Comparison of ENCODE assay signal across 15 mouse cellular contexts in genomic region chr12:79050545-79051212, GRCm38 (mm10). TPM values are rescaled to one million over a fixed set of nuclear protein-coding genes. Genes with fewer than 3 reads are reported as not detected.
DNase-seq lines count a peak whose midpoint lies in the region; ATAC-seq and TF ChIP-seq lines count a peak whose summit lies in the region.
"Had no signal": no experiment of that assay in that cellular context is flagged by ENCODE, and none has a peak within 500 bp of the region (broad histone marks: within the 10 kb centered on the region; RNA-seq: fewer than 3 reads in every experiment).

No protein-coding gene starts in this region.

- no peak for TF ChIP-seq POLR2A in kidney, adult 2 months (IDR thresholded peaks at IDR 0.05; ENCODE audit: low read depth, low read length)
- TF ChIP-seq POLR2A in MEL (IDR thresholded peaks at IDR 0.05; ENCODE audit: control insufficient read depth in 1 of 2, insufficient read depth in 1 of 2, low read depth in 1 of 2, low read length in 2 of 2, poor library complexity in 1 of 2), result no peak

- no peak for TF ChIP-seq RAD21 in MEL (IDR thresholded peaks at IDR 0.05; ENCODE audit: low read depth, low read length)

- no peak overlapping the region for H3K9ac ChIP-seq in MEL (ENCODE audit: control insufficient read depth, low read depth, low read length, poor library complexity, severe bottlenecking)
- H3K9ac ChIP-seq in forebrain, embryonic 15.5 days (replicated peaks), result no peak overlapping the region
- H3K9ac ChIP-seq: liver, embryonic 14.5 days had no signal

- TF ChIP-seq EP300 in MEL (IDR thresholded peaks at IDR 0.05; ENCODE audit: low read depth in 1 of 2, low read length in 2 of 2), result no peak

- ATAC-seq in forebrain, embryonic 15.5 days (replicated peaks), result no peak
- no peak for ATAC-seq in megakaryocyte-erythroid progenitor cell, adult 5-6 weeks (replicated peaks; ENCODE audit: low FRiP score, low TSS enrichment, poor library complexity, severe bottlenecking)
- ATAC-seq: Patski had no signal

- H3K27ac ChIP-seq in kidney, adult 2 months (ENCODE audit: insufficient read depth, low read depth, low read length), result no peak overlapping the region
- H3K27ac ChIP-seq in MEL (ENCODE audit: control insufficient read depth, low read depth, low read length), result no peak overlapping the region
- no peak overlapping the region for H3K27ac ChIP-seq in forebrain, embryonic 15.5 days (replicated peaks)
- H3K27ac ChIP-seq: forebrain, embryonic 10.5 days; liver, embryonic 14.5 days had no signal

- H3K79me2 ChIP-seq in MEL (ENCODE audit: control insufficient read depth, insufficient read depth, low read length, poor library complexity), result no peaks in the 10 kb centered on the region

- H3K4me2 ChIP-seq in forebrain, embryonic 15.5 days (replicated peaks), result no peak overlapping the region
- H3K4me2 ChIP-seq: midbrain, embryonic 11.5 days had no signal

- H3K4me1 ChIP-seq in kidney, adult 2 months (ENCODE audit: control insufficient read depth, insufficient read depth, low read length), result no peaks in the 10 kb centered on the region
- H3K4me1 ChIP-seq in MEL (ENCODE audit: control insufficient read depth in 1 of 2, insufficient read depth in 2 of 2, low read length in 2 of 2), result peaks cover 0 to 7% of the 10 kb centered on the region in 2 experiments; a peak in 3 of 4 replicates
- H3K4me1 ChIP-seq in forebrain, embryonic 15.5 days, result no peaks in the 10 kb centered on the region
- H3K4me1 ChIP-seq: forebrain, embryonic 10.5 days had no signal

- H3K27me3 ChIP-seq in kidney, adult 2 months (replicated peaks; ENCODE audit: control insufficient read depth, insufficient read depth, low read length), result no peaks in the 10 kb centered on the region
- no peaks in the 10 kb centered on the region for H3K27me3 ChIP-seq in MEL (ENCODE audit: control insufficient read depth in 1 of 2, insufficient read depth in 2 of 2, low read length in 2 of 2)
- H3K27me3 ChIP-seq in forebrain, embryonic 15.5 days, result no peaks in the 10 kb centered on the region
- H3K27me3 ChIP-seq: Patski had no signal

- peak; percentile 24 for DNase-seq in kidney, adult 2 months
- no peak for DNase-seq in kidney, adult 9 months
- DNase-seq in MEL (ENCODE audit: low read depth, low spot score), result peak; percentile 24
- DNase-seq in heart, postnatal 36 days, result peak; percentile 16 to 28
- peak; percentile 94 for DNase-seq in lung, postnatal 36 days
- DNase-seq in right cerebral cortex, postnatal 4 days, result no peak
- DNase-seq: cerebellum, adult 18-20 months; right cerebral cortex, postnatal 14 days; thymus, adult 2 months had no signal

- 68% methylated on average over 3 of the region's 3 CpGs for WGBS in kidney, adult 2 months
- WGBS in forebrain, embryonic 15.5 days, result 91% methylated on average over 3 of the region's 3 CpGs

- H3K9me3 ChIP-seq in MEL (replicated peaks; ENCODE audit: insufficient read depth, low read length), result no peaks in the 10 kb centered on the region
- no peaks in the 10 kb centered on the region for H3K9me3 ChIP-seq in forebrain, embryonic 15.5 days
- H3K9me3 ChIP-seq: forebrain, embryonic 10.5 days had no signal

- no peak overlapping the region for H3K4me3 ChIP-seq in kidney, adult 2 months (ENCODE audit: insufficient read depth, low read depth, low read length)
- no peak overlapping the region for H3K4me3 ChIP-seq in MEL (ENCODE audit: control insufficient read depth in 1 of 2, insufficient read depth in 1 of 2, low read depth in 2 of 2, low read length in 2 of 2)
- H3K4me3 ChIP-seq in forebrain, embryonic 15.5 days, result no peak overlapping the region
- H3K4me3 ChIP-seq: forebrain, embryonic 10.5 days had no signal

- intact Hi-C loops in heart, postnatal 36 days (cut with DNase I), result no loop called here

- TF ChIP-seq CTCF in kidney, adult 2 months (conservative IDR thresholded peaks at IDR 0.05; ENCODE audit: insufficient read depth, insufficient read length, low read depth, low read length), result no peak
- no peak for TF ChIP-seq CTCF in MEL (IDR thresholded peaks at IDR 0.05 in 2 of 3, conservative IDR thresholded peaks at IDR 0.05 in 1 of 3; ENCODE audit: control insufficient read depth in 1 of 3, insufficient read depth in 1 of 3, low read depth in 2 of 3, low read length in 3 of 3, poor library complexity in 1 of 3, severe bottlenecking in 1 of 3)

- no peaks in the 10 kb centered on the region for H3K36me3 ChIP-seq in kidney, adult 2 months (ENCODE audit: control insufficient read depth, insufficient read depth, low read length)
- H3K36me3 ChIP-seq in MEL (ENCODE audit: control insufficient read depth in 1 of 2, insufficient read depth in 2 of 2, low read length in 2 of 2), result peaks cover 0 to 2% of the 10 kb centered on the region in 2 experiments; a peak in 1 of 4 replicates
- H3K36me3 ChIP-seq in forebrain, embryonic 15.5 days, result peaks cover 4% of the 10 kb centered on the region; the same call in 1 of the 2 replicates

TF ChIP-seq in MEL, 35 proteins besides CTCF, POLR2A, EP300 and RAD21:
- peak; percentile 67 for TF ChIP-seq MAX (IDR thresholded peaks at IDR 0.05; ENCODE audit: low read length)
- no peak for TF ChIP-seq CHD2 (IDR thresholded peaks at IDR 0.05; ENCODE audit: low read length)
- TF ChIP-seq USF1 (IDR thresholded peaks at IDR 0.05; ENCODE audit: low read depth, low read length), result peak; percentile 35; the same call in 1 of the 2 replicates
TF ChIP-seq in MEL: peak in this region for 2.

RNA-seq across cellular contexts. Expression of gene Plekhh1, which starts 21.7 kb away (rescaled TPM):
- 9.3 and 10.8 TPM in 2 replicates for polyA plus RNA-seq in kidney, adult 2 months (2012; rRNA removed)
- total RNA-seq in MEL (2012; rRNA removed), result 0.35 and 0.39 TPM in 2 replicates
- polyA plus RNA-seq in MEL (2012; ENCODE audit: insufficient read depth in 1 of 2, insufficient read length in 2 of 2, low read depth in 1 of 2, low replicate concordance in 2 of 2, missing spikeins in 1 of 2), result 1 to 10 TPM in 1 of 2 experiments, not detected in 1; 2.3 TPM
- 1 to 10 TPM; 1.6 to 2.1 TPM for total RNA-seq in heart, postnatal 36 days (2021)
- polyA plus RNA-seq in forebrain, embryonic 15.5 days (2015; fragmentation: Nextera tagmentation; extraction: Ambion mirVana), result 1.6 and 1.7 TPM in 2 replicates
- not detected in 2 replicates for total RNA-seq in megakaryocyte-erythroid progenitor cell, adult 5-6 weeks (2014; fragmentation: Nextera tagmentation)
- total RNA-seq in megakaryocyte-erythroid progenitor cell, adult 5-6 weeks (2017), result not detected in 2 replicates

RNA-seq across cellular contexts. Expression of gene Pigh, which starts 38.8 kb away (rescaled TPM):
- polyA plus RNA-seq in kidney, adult 2 months (2012; rRNA removed), result 12.4 and 17.1 TPM in 2 replicates
- 6.4 and 9.5 TPM in 2 replicates for total RNA-seq in MEL (2012; rRNA removed)
- 1 to 10 TPM in 1 of 2 experiments, not detected in 1; 7.2 TPM for polyA plus RNA-seq in MEL (2012; ENCODE audit: insufficient read depth in 1 of 2, insufficient read length in 2 of 2, low read depth in 1 of 2, low replicate concordance in 2 of 2, missing spikeins in 1 of 2)
- total RNA-seq in heart, postnatal 36 days (2021), result 1 to 10 TPM; 2.9 to 3.5 TPM
- polyA plus RNA-seq in forebrain, embryonic 15.5 days (2015; fragmentation: Nextera tagmentation; extraction: Ambion mirVana), result 18.5 and 21.6 TPM in 2 replicates
- total RNA-seq in megakaryocyte-erythroid progenitor cell, adult 5-6 weeks (2014; fragmentation: Nextera tagmentation), result 6.8 and 11.0 TPM in 2 replicates
- total RNA-seq in megakaryocyte-erythroid progenitor cell, adult 5-6 weeks (2017), result 12.7 and 13.0 TPM in 2 replicates

RNA-seq across cellular contexts. Expression of gene Tmem229b, which starts 43.3 kb away (rescaled TPM):
- polyA plus RNA-seq in kidney, adult 2 months (2012; rRNA removed), result 5.3 and 7.4 TPM in 2 replicates
- total RNA-seq in MEL (2012; rRNA removed), result 13.5 and 13.8 TPM in 2 replicates
- 10 to 100 TPM in 1 of 2 experiments, not detected in 1; 20.5 TPM for polyA plus RNA-seq in MEL (2012; ENCODE audit: insufficient read depth in 1 of 2, insufficient read length in 2 of 2, low read depth in 1 of 2, low replicate concordance in 2 of 2, missing spikeins in 1 of 2)
- total RNA-seq in heart, postnatal 36 days (2021), result 1 to 10 TPM; 2.6 to 5.4 TPM
- 55.1 and 58.6 TPM in 2 replicates for polyA plus RNA-seq in forebrain, embryonic 15.5 days (2015; fragmentation: Nextera tagmentation; extraction: Ambion mirVana)
- total RNA-seq in megakaryocyte-erythroid progenitor cell, adult 5-6 weeks (2014; fragmentation: Nextera tagmentation), result 12.2 and 22.1 TPM in 2 replicates
- 8.5 and 10.6 TPM in 2 replicates for total RNA-seq in megakaryocyte-erythroid progenitor cell, adult 5-6 weeks (2017)

Comparison
In these comparisons a context has a peak if more than half of its experiments do, and no peak if none do; other contexts are left out.
1. DNase-seq: peak in kidney, adult 2 months (single experiment), MEL (single experiment), heart, postnatal 36 days (2 of 2) and lung, postnatal 36 days (single experiment); none in kidney, adult 9 months (single experiment) and right cerebral cortex, postnatal 4 days (single experiment).